Mouse (Mus musculus) olfactory bulb, adult 2 months (tissue): ENCODE measurements around the gene Krt80.

Experiments used
- CTCF ChIP-seq: fragments of 200-500 bp; IDR thresholded peaks from 2 replicates; pipeline ENCODE4 v1.5.1; 2012; ENCODE audit warnings: low read depth, mild to moderate bottlenecking, low read length, moderate library complexity; ENCODE audit not compliant: insufficient read depth
- POLR2A ChIP-seq: fragments of 200-500 bp; IDR thresholded peaks from 2 replicates; pipeline ENCODE4 v1.6.1; 2012; ENCODE audit warnings: mild to moderate bottlenecking, low read depth, low read length, moderate library complexity; ENCODE audit not compliant: insufficient read depth

GRCm38 (mm10) chr15:101298550-101298949 lies 71.4 kb downstream of the Krt80 start:
- TF ChIP-seq CTCF = no peak
- no peak for TF ChIP-seq POLR2A
